Mouse (Mus musculus): Measurements from ENCODE around the gene Fcrl5. TPM values are rescaled to one million over a fixed set of nuclear protein-coding genes. Genes with fewer than 3 reads are reported as not detected.

The Fcrl5 gene
- not detected for total RNA-seq (2021)
- long read RNA-seq, experiment 1 = 0 reads
- long read RNA-seq, experiment 2 = 0 reads

DNA sequence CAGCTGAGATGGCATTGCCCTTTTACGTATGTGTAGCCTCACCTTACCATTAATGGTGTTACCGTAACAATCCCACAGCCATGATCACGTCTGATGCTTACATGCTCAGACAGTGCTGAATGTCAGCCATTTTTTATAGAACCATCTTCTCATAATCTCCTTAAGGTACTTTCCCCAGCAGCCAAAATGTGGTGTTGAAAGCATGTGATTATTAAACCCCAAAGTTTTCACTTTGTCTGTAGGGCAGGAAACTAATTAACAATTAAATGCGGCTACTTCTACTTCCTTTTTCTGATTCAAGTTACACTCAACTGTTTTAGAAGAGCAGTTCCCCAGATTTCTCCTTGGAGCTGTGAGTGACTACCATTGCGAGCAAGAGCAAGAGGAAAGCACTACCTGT, at the start of gene Fcrl5:
Gene Fcrl5, plus strand, starts transcription at position 295 of the 400 bp plus-strand sequence.
- no peak for TF ChIP-seq CTCF (IDR thresholded peaks at IDR 0.05)
- Histone ChIP-seq H3K4me3 (no peak within 1 kb of the TSS), H3K27ac (no peak within 1 kb of the TSS)
- intact Hi-C loops (cut with DNase I) = no loop called here
- no peak for DNase-seq

- DNase-seq = no peak
- no peak overlapping the region for H3K27ac ChIP-seq
- intact Hi-C loops (cut with DNase I) = no loop called here
- TF ChIP-seq CTCF (IDR thresholded peaks at IDR 0.05) = no peak
- H3K4me3 ChIP-seq = no peak overlapping the region
These were observed 44.6 kb upstream of the Fcrl5 start for GRCm38 (mm10) chr3:87390935-87391334.

- Histone ChIP-seq H3K27ac (no peak overlapping the region), H3K4me3 (no peak overlapping the region)
- no peak for DNase-seq
- intact Hi-C loops (cut with DNase I) = no loop called here
- no peak for TF ChIP-seq CTCF (IDR thresholded peaks at IDR 0.05)
These were observed 36.8 kb upstream of the Fcrl5 start for GRCm38 (mm10) chr3:87398809-87399208.

DNA sequence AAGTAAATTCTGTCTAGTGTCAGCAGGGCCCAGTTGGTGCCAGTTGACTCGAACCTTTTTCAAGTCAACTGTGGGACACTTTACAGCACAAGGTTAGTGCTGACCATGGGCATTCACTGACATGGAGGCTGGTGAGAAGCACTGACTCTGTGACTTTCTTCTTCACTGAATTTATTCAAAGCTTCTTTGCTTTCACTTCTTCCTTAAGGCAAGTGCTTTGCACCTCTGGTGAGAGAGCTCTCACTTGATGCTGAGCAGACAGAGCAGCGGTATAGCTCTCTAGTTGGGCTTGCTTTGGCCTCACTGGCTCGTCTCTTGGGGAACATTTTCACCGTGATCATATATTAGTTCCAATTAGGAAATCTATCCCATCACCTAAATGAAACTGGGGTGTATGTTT, 35.7 kb upstream of the Fcrl5 start:
- Histone ChIP-seq H3K27ac (no peak overlapping the region), H3K4me3 (no peak overlapping the region)
- no peak for DNase-seq
- no peak for TF ChIP-seq CTCF (IDR thresholded peaks at IDR 0.05)
- intact Hi-C loops (cut with DNase I) = no loop called here

GRCm38 (mm10) chr3:87401321-87401720, 34.3 kb upstream of the Fcrl5 start:
- intact Hi-C loops (cut with DNase I) = no loop called here
- Histone ChIP-seq H3K27ac (no peak overlapping the region), H3K4me3 (no peak overlapping the region)
- TF ChIP-seq CTCF (IDR thresholded peaks at IDR 0.05) = no peak
- DNase-seq = no peak

DNA sequence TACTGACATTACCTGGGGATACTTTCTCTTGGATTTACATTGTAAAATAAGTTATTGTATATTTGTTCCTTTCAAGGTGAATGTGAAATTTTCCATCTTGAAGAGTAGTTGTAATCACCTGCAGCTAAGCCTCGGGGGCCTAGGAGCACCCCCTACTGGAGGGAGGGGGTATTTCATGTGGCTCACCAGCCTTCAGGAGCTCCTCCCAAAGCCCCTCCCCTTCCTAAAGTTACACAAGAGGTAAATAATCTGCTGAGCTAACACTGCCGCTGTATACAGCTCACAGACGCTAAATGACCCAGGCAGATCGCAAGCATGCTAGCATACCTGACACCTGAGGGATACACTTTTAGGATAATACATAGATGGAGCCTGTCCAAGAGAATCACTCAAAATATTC, 27.4 kb upstream of the Fcrl5 start:
- peak; percentile 41 for TF ChIP-seq CTCF (IDR thresholded peaks at IDR 0.05)
- DNase-seq = no peak
- intact Hi-C loops (cut with DNase I) = no loop called here
- H3K4me3 ChIP-seq = no peak overlapping the region
- H3K27ac ChIP-seq = no peak overlapping the region

DNA sequence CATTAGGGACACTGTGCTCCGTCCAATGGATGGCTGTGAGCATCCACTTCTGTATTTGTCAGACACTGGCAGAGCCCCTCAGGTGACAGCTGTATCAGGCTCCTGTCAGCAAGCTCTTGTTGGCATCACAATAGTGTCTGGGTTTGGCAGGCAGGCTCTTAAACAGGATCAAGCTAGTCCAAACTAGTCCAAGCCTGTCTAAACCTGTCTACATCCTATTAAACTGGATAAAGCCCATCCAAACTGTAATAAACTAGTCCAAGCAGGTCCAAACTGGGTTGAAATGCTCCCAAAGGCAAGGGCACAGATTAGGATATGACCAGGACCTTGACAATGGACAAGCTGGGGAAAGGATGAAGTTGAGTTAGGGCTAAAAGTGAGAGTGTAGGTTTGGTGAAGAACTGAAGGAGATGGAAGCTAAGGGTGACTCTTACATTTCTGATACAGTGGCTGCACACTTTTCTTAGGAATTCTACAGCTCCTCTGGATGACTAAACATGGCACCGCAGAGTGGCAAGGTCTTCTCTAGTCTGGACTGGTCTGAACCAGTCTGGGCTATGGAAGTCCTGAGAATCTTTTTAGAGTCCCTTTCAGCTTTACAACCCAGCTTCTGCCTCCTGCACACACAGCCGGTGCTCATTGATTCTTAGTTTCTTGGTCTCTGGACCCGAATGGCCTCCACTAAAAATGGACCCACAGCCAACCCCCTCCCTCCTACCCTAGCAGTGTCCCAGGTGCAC, 26.2 kb upstream of the Fcrl5 start:
- TF ChIP-seq CTCF (IDR thresholded peaks at IDR 0.05) = no peak
- Histone ChIP-seq H3K4me3 (no peak overlapping the region), H3K27ac (no peak overlapping the region)
- no peak for DNase-seq
- intact Hi-C loops (cut with DNase I) = no loop called here

DNA sequence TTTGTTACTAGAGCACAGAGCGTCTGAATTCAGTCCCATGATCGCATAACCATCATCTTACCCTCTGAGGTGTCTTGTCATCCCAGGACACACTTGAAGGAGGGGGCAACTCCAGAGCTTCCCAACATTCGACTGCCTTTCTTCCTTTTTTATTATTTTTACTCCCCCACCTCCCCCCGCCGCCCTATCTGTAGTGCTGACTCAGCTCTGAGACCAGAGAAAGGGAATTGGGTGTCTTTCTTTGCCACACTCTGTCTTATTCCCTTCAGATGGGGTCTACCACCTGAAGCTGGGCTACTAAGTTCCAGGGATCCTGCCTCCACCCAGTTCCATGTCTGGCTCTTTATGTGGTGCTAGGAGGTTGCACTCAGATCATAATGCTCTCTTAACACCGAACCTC, 25.0 kb upstream of the Fcrl5 start:
- intact Hi-C loops (cut with DNase I) = loop anchor here (1.0 kb wide), 1 partner anchor 89 kb away; no protein-coding TSS in a partner anchor
- no peak overlapping the region for H3K4me3 ChIP-seq
- TF ChIP-seq CTCF (IDR thresholded peaks at IDR 0.05) = no peak
- no peak for DNase-seq
- no peak overlapping the region for H3K27ac ChIP-seq

DNA sequence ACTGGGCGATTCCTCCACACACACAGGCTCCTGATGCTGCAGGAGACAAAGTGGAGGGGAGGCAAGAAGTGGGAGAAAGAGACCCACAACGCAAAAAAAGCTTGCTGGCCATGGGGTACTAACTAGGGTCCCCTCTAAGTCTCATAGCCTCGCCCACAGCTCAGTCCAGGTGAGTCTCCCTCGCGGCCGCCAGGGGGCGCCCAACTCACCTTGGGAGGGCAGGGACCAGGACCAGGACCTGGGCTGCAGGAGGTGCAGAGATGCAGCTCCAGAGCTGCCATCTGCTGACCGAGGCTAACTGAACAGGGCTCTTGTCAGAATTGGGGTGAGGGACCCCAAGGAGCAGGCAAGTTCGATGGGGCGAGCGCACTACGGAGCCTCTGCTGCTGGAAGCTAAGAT, 24.4 kb upstream of the Fcrl5 start:
- intact Hi-C loops (cut with DNase I) = loop anchor here (1.0 kb wide), 1 partner anchor 88 kb away; no protein-coding TSS in a partner anchor
- DNase-seq = peak; percentile 49
- Histone ChIP-seq H3K4me3 (no peak overlapping the region), H3K27ac (no peak overlapping the region)
- TF ChIP-seq CTCF (IDR thresholded peaks at IDR 0.05) = peak; percentile 85

- intact Hi-C loops (cut with DNase I) = no loop called here
- no peak for TF ChIP-seq CTCF (IDR thresholded peaks at IDR 0.05)
- no peak overlapping the region for H3K4me3 ChIP-seq
- H3K27ac ChIP-seq = no peak overlapping the region
- no peak for DNase-seq
These were observed 14.9 kb upstream of the Fcrl5 start for GRCm38 (mm10) chr3:87420645-87421044.

GRCm38 (mm10) chr3:87422386-87422910, 13.1 kb upstream of the Fcrl5 start:
- TF ChIP-seq CTCF (IDR thresholded peaks at IDR 0.05) = no peak
- no peak for DNase-seq
- Histone ChIP-seq H3K27ac (no peak overlapping the region), H3K4me3 (no peak overlapping the region)
- intact Hi-C loops (cut with DNase I) = no loop called here

DNA sequence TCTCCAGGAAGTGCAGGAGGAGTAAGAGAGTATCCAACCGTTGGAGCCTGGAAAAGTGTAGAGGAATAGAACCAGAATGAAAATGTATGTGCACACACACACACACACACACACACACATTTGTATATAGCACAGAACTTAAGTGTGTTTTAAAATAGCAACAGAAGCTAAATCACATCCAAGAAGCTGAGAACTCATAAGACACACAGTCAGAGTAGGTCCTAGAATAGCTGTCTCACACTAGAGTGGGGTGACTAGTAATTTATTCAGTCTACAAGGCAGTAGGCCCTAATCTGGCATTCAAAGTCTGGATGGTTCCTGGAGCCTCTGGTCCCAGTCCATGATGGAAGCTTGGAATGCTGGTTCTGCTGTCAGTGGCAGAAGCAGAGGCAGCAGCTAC, 5.0 kb downstream of the Fcrl5 start:
- intact Hi-C loops (cut with DNase I) = no loop called here
- Histone ChIP-seq H3K27ac (no peak overlapping the region), H3K4me3 (no peak overlapping the region)
- no peak for DNase-seq
- no peak for TF ChIP-seq CTCF (IDR thresholded peaks at IDR 0.05)

- Histone ChIP-seq H3K4me3 (no peak overlapping the region), H3K27ac (no peak overlapping the region)
- intact Hi-C loops (cut with DNase I) = no loop called here
- no peak for TF ChIP-seq CTCF (IDR thresholded peaks at IDR 0.05)
- DNase-seq = no peak
These were observed 8.4 kb downstream of the Fcrl5 start for GRCm38 (mm10) chr3:87443968-87444367.

GRCm38 (mm10) chr3:87465454-87465853, 29.9 kb downstream of the Fcrl5 start:
- intact Hi-C loops (cut with DNase I) = no loop called here
- no peak for TF ChIP-seq CTCF (IDR thresholded peaks at IDR 0.05)

More at GRCm38 (mm10) chr3:87465454-87465853, 29.9 kb downstream of the Fcrl5 start:
- H3K27ac ChIP-seq = no peak overlapping the region
- H3K4me3 ChIP-seq = no peak overlapping the region
- no peak for DNase-seq
